Mouse (Mus musculus): ENCODE data around the gene Gm5737.

Gm5737 gene

GRCm38 (mm10) chr7:120843037-120843621, 31.0 kb downstream of the Gm5737 start:
- peak; percentile 81 to 85 for DNase-seq

GRCm38 (mm10) chr7:120843852-120844435, 31.8 kb downstream of the Gm5737 start:
- no peak for DNase-seq

- DNase-seq = no peak
Observed at GRCm38 (mm10) chr7:120844689-120845088, 32.5 kb downstream of the Gm5737 start.

DNA sequence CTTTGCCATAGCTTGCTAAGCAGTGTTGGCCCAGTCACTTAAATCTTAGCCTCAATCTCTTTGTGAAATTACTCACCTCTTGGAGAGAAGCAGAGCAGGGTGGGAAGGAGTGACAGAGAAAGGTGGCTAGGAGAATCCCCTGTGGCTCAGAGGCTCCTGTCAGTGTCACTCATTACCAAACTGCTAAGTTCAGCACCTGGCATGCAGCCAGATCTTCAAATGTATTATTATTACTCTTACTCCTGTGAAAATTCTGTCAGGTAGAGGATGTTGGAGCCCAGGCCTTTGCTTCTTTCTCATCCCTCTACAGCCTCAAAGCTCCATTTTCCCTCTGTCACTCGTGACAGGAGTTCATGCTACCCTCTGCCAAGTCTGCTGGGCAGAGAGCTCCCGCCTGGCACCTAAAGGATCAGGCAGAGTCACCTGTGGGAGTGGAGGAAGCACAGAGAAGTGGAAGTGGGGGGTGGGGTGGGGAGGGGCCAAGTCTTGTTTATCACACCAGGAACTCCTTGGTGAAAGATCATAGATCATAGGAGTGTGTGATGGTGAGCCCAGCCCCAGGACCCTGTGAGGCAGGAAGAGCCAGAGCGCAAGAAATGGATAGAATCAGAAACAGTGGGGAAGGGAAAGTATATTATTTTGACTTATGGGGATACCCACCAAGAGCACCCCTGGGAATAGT, 36.8 kb downstream of the Gm5737 start:
- no peak for DNase-seq

GRCm38 (mm10) chr7:120850165-120850564, 38.0 kb downstream of the Gm5737 start:
- DNase-seq = no peak

DNA sequence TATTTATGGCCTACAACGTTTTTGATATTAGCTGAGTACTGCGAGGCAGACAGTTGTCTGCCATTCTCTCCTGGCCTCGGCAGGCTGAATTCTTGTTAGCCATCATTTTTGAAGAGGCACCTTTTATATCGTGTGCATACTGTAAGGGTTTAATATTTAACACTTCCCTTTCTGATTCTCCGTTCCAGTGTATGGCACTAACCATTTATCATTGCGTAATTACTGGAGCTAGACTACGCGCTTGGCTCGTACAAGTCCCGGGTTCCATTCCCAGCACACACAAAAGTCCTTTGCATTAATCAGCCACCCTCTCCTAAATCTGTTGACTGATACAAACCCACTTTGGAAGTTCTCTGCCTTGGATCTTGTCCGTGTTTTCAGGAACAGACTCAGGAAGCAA, 47.7 kb downstream of the Gm5737 start:
- DNase-seq = no peak

- no peak for DNase-seq
Observed at GRCm38 (mm10) chr7:120860799-120861487, 48.8 kb downstream of the Gm5737 start.

DNA sequence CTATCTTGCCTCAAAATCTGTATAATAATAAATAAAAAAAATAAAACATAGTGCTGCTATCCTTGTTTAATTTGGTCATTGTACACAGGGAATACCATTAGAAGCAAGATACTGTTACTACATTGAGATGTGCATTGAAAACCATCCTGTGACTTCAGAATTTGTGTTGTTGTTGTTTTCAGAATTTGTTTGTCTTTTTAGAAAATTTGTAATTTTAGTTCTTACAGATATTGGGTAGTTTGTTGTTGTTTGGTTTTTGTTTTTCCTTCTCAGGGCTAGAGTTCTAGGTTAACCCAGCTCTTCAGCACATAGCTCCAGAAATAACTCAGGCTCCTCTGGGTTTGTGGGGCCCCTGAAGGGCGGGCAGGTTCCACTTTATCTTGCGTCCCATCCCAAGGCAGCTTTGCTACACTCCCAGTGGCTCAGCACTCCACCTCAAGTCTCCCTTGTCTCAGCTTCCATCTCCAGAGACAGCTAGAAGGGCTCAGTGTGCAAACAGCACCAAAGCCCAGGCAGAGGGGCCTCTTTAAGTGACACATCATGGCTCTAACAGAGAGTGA, 49.4 kb downstream of the Gm5737 start:
- no peak for DNase-seq

- DNase-seq = no peak
Observed at GRCm38 (mm10) chr7:120862196-120862595, 50.0 kb downstream of the Gm5737 start.

GRCm38 (mm10) chr7:120862626-120863025, 50.5 kb downstream of the Gm5737 start:
- no peak for DNase-seq

DNA sequence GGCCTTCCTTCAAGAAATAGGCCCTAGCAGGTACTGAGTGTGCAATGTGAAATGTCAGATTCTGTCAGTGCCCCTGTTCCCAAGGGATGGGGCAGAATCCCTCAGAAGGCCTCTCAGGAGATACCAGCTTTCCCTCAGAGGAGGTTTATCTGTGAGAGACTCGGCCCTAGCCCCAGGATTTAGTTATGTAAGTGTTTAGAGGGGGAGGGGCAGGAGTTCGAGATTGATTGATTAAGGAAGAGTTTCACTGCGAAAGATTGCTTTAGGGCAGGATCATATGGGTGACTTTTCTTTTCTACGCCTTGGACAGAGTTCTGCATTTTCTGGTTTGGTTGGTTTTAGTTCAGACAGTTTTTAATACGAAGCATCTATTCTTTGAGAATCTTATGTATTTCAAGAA, 51.3 kb downstream of the Gm5737 start:
- no peak for DNase-seq

- DNase-seq = no peak
Observed at GRCm38 (mm10) chr7:120865100-120865499, 52.9 kb downstream of the Gm5737 start.

- DNase-seq = no peak
Observed at GRCm38 (mm10) chr7:120865832-120866231, 53.7 kb downstream of the Gm5737 start.

DNA sequence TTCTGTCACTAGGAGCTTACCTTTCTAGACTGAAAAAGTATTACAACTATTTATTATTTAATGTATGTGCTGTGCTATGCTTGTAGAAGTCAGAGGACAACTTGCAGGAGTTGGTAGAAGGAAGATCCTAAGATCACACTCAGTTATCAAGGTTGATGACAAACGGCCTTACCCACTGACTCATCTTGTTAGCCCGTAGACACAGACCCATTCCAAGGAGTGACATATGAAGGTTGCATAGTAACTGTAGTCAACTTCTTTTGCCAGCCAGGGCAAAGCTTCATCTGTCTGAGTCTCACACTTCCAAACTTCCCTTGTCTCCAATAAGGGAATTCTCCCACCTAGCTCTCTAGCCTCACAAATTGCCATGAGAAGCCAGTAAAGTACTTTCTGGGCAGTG, 54.5 kb downstream of the Gm5737 start:
- DNase-seq = no peak

- no peak for DNase-seq
Observed at GRCm38 (mm10) chr7:120867720-120868119, 55.6 kb downstream of the Gm5737 start.

- DNase-seq = no peak
Observed at GRCm38 (mm10) chr7:120869883-120870282, 57.7 kb downstream of the Gm5737 start.

DNA sequence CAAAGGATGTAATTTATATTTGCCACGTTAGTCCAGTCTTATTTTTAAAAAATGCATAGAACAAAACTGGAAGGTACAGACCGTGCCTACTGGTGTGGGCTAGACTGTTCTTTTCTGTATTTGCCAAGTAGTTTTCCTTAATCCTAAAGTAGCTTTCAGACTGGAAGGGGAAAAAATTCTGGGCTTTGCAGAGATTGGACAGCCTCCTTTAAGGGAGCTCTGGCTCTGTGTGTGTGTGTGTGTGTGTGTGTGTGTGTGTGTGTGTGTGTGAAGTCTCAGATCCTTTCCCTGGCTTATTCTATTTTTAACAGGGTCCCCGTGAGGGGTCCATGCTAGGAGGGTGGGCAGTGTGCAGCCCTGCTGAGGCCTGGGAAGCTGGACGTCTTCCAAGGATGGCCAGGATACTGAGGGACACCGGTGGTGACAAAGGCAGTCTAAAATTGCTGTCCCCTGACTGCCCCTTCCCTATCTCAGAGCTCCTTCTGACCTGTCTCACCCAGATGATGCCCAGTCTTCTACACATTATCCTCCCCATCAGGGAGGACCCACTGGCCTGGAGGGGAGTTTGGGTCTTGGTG, 58.4 kb downstream of the Gm5737 start:
- DNase-seq = no peak

DNA sequence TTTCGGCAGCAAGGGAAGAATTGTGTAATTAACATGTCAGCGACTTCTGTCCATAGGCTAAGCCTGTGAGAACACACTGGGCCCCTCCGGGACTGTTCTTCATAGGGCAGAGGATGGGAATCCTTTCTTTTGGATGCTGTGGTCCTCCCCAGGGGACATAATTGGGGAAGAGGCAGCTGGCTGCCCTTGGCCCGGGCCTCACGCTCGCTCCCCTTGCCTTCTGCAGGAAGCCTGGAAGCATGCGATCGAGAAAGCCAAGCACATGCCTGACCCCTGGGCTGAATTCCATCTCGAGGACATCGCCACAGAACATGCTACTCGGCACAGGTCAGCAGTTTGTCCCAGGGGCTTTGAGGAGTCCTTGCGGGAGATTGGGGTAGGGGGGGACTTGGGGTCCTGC, 60.9 kb downstream of the Gm5737 start:
- DNase-seq = no peak

DNA sequence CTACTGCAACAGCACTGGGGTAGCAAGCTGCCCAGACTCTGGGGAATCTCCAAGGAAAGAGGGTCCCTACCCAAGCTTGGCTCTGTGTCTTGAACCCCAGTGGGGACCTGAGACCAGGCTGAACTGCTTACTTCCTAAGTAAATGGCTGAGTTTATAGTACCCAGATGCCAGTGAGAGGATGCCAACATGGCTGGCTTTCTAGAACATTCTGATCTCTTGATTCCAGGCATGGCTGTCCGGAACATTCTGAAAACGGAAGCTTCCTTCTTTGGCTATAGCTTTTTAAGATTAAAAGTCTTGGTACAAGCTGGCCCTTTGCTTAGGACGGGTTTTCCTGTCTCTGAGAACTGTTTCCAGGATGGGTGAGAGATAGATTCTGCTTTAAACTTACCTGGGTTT, 61.9 kb downstream of the Gm5737 start:
- no peak for DNase-seq

- DNase-seq = no peak
Observed at GRCm38 (mm10) chr7:120874764-120875539, 62.8 kb downstream of the Gm5737 start.

GRCm38 (mm10) chr7:120875540-120876388, 63.6 kb downstream of the Gm5737 start:
- no peak for DNase-seq

All from thymus, postnatal 36 days (tissue).